Mouse (Mus musculus) cerebellum, postnatal 36 days (tissue): ENCODE measurements at regions not wholly inside any gene's neighbourhood (a gene's known extent, or its start where the extent isn't known, plus 50 kb on each side); places are given as distances from the start of the nearest gene placed in this dataset.
A peak's percentile ranks its signal among the peaks of the same experiment; 100 is the strongest.

Experiments used
- DNase-seq, 2 experiments: peaks; one replicate each; pipeline ENCODE4 v3.0.0; 2021 to 2022; ENCODE audit warnings: mixed read lengths in 2 of 2

- DNase-seq: no peak
These were observed 348.4 kb downstream of the Speer2 start for GRCm38 (mm10) chr16:69515122-69515521.

- DNase-seq: no peak
These were observed 386.2 kb downstream of the Speer2 start for GRCm38 (mm10) chr16:69477317-69477716.

GRCm38 (mm10) chr16:69469024-69469780 lies 394.3 kb downstream of the Speer2 start:
- DNase-seq: peak in 1 of 2 experiments; percentile 8

GRCm38 (mm10) chr16:69459171-69459570 lies 404.4 kb downstream of the Speer2 start:
- DNase-seq: no peak

GRCm38 (mm10) chr16:69424661-69425634 lies 438.6 kb downstream of the Speer2 start:
- no peak for DNase-seq
